Mouse (Mus musculus) c-Kit-positive CD71-positive TER-119-positive erythroid progenitor cells, embryonic 14.5 days (primary cell): Measurements from ENCODE around the gene Prr19.
"Not testable (repeated sequence)": the region's sequence is repeated elsewhere in the genome, so short reads cannot be mapped to it uniquely, and the experiment has no call there.

Experiments used
- DNase-seq: peaks from one replicate; pipeline ENCODE4 v3.0.0-alpha.2; 2013; ENCODE audit warnings: low spot score

Prr19 gene

GRCm38 (mm10) chr7:25301063-25301462 is at the start of gene Prr19:
TSS of gene Prr19 (plus strand) at chr7:25301411.
- DNase-seq: no peak

- no peak for DNase-seq
These were observed 49.4 kb upstream of the Prr19 start for GRCm38 (mm10) chr7:25251822-25252221.

- no peak for DNase-seq
These were observed 39.3 kb upstream of the Prr19 start for GRCm38 (mm10) chr7:25261896-25262295.

GRCm38 (mm10) chr7:25263968-25264870 is 37.0 kb upstream of the Prr19 start:
- DNase-seq: no peak

GRCm38 (mm10) chr7:25265743-25266142 is 35.5 kb upstream of the Prr19 start:
- DNase-seq: not testable (repeated sequence)

- DNase-seq: no peak
These were observed 34.8 kb upstream of the Prr19 start for GRCm38 (mm10) chr7:25266180-25266962.

- DNase-seq: peak; percentile 98
These were observed 33.9 kb upstream of the Prr19 start, which contains the start of gene Cic for GRCm38 (mm10) chr7:25267301-25267750. TSS of gene Cic (plus strand) at chr7:25267704.

- peak; percentile 100 for DNase-seq
These were observed 33.3 kb upstream of the Prr19 start for GRCm38 (mm10) chr7:25267751-25268463.

- no peak for DNase-seq
These were observed 32.6 kb upstream of the Prr19 start for GRCm38 (mm10) chr7:25268588-25268987.

GRCm38 (mm10) chr7:25269029-25269428 is 32.2 kb upstream of the Prr19 start:
- no peak for DNase-seq

- DNase-seq: no peak
These were observed 31.5 kb upstream of the Prr19 start for GRCm38 (mm10) chr7:25269545-25270271.

GRCm38 (mm10) chr7:25270652-25271633 is 30.3 kb upstream of the Prr19 start:
- DNase-seq: no peak

- no peak for DNase-seq
These were observed 29.4 kb upstream of the Prr19 start for GRCm38 (mm10) chr7:25271651-25272444.

- DNase-seq: no peak
These were observed 28.6 kb upstream of the Prr19 start for GRCm38 (mm10) chr7:25272445-25273258.

GRCm38 (mm10) chr7:25273259-25274241 is 27.7 kb upstream of the Prr19 start:
- peak; percentile 75 for DNase-seq

- no peak for DNase-seq
These were observed 26.6 kb upstream of the Prr19 start for GRCm38 (mm10) chr7:25274571-25274970.

- DNase-seq: no peak
These were observed 26.2 kb upstream of the Prr19 start for GRCm38 (mm10) chr7:25274996-25275395.
